Mouse (Mus musculus): Measurements from ENCODE around the gene Gm10645. TPM values are rescaled to one million over a fixed set of nuclear protein-coding genes. Genes with fewer than 3 reads are reported as not detected.
A peak's percentile ranks its signal among the peaks of the same experiment; 100 is the strongest.

Gene Gm10645
- 0.56 and 0.72 TPM in 2 replicates for polyA plus RNA-seq (2014; fragmentation: Nextera tagmentation; extraction: Ambion mirVana)

DNA sequence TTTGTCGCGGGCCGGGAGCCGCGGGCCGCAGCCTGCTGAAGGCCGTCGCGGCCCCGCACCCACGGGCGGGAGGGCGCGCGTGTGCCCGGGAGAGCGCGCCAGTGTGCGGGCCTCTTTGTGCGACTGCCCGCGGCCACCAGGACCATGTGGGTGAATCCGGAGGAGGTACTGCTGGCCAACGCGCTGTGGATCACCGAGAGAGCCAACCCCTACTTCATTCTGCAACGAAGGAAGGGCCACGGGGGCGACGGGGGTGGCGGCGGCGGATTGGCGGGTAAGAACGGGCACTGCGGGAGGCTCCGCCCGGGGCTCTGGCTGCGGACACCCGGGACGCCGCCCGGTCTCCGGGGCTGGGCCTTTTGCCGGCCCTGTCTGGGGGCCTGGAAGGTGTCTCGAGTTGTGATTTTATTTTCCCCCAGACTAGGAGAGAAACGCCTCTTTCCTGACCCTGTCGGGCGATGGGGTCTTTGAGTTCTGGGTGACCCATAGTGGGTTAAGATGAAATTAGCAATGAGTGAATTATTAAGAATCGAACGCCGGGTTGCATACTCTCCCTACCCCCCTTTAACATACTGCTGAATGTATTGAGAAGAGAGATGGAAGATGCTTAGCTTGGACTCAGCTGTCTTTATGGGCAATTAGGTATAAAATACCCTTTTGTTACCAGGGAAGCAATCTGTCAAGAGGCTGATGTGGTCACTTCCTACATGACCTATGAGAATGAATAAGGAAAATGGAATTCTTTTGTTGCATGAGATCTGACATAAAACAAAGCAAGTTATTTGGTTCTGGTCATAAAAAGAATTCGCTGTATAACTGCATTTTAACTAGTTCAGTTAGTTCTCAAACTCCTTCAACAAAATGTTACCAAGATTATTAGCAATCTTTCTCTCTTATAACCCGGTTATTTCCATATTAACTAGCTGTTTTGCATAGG is at the start of gene Gm10645:
Gene Gm10645, minus strand, starts transcription at position 240 of the 937 bp plus-strand sequence.
- Histone ChIP-seq H3K27ac (ENCODE audit: low read depth, low read length) (peak within 1 kb of the TSS; percentile 43), H3K27me3 (ENCODE audit: control insufficient read depth, insufficient read depth, low read length) (peaks cover 4% of the 10 kb centered on the region; the same call in 1 of the 2 replicates), H3K4me1 (ENCODE audit: control insufficient read depth, insufficient read depth, low read length) (peaks cover 4% of the 10 kb centered on the region; the same call in 1 of the 2 replicates), H3K4me3 (ENCODE audit: low read depth, low read length) (peak within 1 kb of the TSS; percentile 66), H3K4me2 (peak within 1 kb of the TSS; percentile 93), H3K36me3 (ENCODE audit: control insufficient read depth, insufficient read depth, low read length) (no peaks in the 10 kb centered on the region), H3K9me3 (replicated peaks; ENCODE audit: control insufficient read depth, low read length) (no peaks in the 10 kb centered on the region), H3K9ac (ENCODE audit: low read depth, low read length) (peak within 1 kb of the TSS; percentile 78)
- 3% methylated on average over 54 of the region's 54 CpGs for WGBS (ENCODE audit: insufficient replicate concordance)
- peak; percentile 66 for ATAC-seq (replicated peaks; ENCODE audit: insufficient number of reproducible peaks, low FRiP score, low TSS enrichment)

DNA sequence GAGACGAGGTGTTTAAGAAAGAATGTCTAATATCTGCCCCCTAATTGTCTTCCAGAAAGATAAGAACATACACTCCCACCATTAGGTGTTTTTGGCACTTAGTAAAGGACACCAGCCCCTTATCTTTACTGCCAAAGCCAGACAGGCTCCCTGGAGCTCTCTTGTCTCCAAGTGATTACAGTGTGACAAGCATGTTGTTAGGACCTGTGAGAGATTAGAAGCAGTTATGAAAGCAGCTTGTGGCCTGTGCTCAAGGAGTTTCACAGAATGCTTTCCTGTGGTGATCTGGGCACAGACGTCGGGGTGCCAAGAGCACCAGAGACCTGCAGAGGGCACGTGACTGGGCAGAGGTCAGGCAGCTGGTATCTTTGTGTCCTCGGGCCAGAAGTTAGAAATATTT is 49.1 kb upstream of the Gm10645 start:
- ATAC-seq (replicated peaks; ENCODE audit: insufficient number of reproducible peaks, low FRiP score, low TSS enrichment), result peak; percentile 87
- H3K27me3 ChIP-seq (ENCODE audit: control insufficient read depth, insufficient read depth, low read length), result no peaks in the 10 kb centered on the region
- H3K4me2 ChIP-seq, result peak overlapping the region; percentile 39

DNA sequence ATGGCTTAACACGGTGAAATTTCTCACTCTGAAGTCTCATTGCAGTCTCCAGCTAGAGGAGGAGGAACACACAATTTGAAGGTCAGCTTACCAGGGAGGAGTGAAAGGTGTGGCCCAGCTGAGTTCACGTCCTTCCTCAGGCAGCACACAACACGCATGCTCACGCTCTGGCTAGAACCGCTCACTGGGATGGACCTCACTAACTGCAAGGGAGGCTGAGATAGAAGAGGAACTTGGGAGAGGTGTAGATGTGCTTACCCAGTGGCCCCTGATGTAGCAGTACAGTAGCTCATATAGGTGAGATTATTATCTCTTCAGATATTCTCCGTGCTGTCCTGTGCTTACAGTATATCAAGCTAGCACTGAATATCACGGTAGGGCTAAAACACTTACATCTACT is 44.7 kb upstream of the Gm10645 start:
- no peak overlapping the region for H3K4me2 ChIP-seq
- ATAC-seq (replicated peaks; ENCODE audit: insufficient number of reproducible peaks, low FRiP score, low TSS enrichment), result no peak
- no peaks in the 10 kb centered on the region for H3K27me3 ChIP-seq (ENCODE audit: control insufficient read depth, insufficient read depth, low read length)
- WGBS (ENCODE audit: insufficient replicate concordance), result 90% methylated on average over 7 of the region's 7 CpGs
- no peak overlapping the region for H3K27ac ChIP-seq (ENCODE audit: low read depth, low read length)
- H3K9me3 ChIP-seq (replicated peaks; ENCODE audit: control insufficient read depth, low read length), result no peaks in the 10 kb centered on the region
- H3K4me1 ChIP-seq (ENCODE audit: control insufficient read depth, insufficient read depth, low read length), result peaks cover 14% of the 10 kb centered on the region
- no peaks in the 10 kb centered on the region for H3K36me3 ChIP-seq (ENCODE audit: control insufficient read depth, insufficient read depth, low read length)
- no peak overlapping the region for H3K4me3 ChIP-seq (ENCODE audit: low read depth, low read length)
- H3K9ac ChIP-seq (ENCODE audit: low read depth, low read length), result no peak overlapping the region

More for the DNA sequence above, 49.1 kb upstream of the Gm10645 start:
- H3K27ac ChIP-seq (ENCODE audit: low read depth, low read length), result peak overlapping the region; percentile 89
- H3K9ac ChIP-seq (ENCODE audit: low read depth, low read length), result 0 out of 2 replicates have a peak overlapping the region, but pooled peaks have one; percentile 16
- no peaks in the 10 kb centered on the region for H3K36me3 ChIP-seq (ENCODE audit: control insufficient read depth, insufficient read depth, low read length)
- H3K9me3 ChIP-seq (replicated peaks; ENCODE audit: control insufficient read depth, low read length), result no peaks in the 10 kb centered on the region
- 0 out of 2 replicates have a peak overlapping the region, but pooled peaks have one; percentile 5 for H3K4me3 ChIP-seq (ENCODE audit: low read depth, low read length)
- H3K4me1 ChIP-seq (ENCODE audit: control insufficient read depth, insufficient read depth, low read length), result peaks cover 16% of the 10 kb centered on the region
- 7% methylated on average over 5 of the region's 5 CpGs for WGBS (ENCODE audit: insufficient replicate concordance)

DNA sequence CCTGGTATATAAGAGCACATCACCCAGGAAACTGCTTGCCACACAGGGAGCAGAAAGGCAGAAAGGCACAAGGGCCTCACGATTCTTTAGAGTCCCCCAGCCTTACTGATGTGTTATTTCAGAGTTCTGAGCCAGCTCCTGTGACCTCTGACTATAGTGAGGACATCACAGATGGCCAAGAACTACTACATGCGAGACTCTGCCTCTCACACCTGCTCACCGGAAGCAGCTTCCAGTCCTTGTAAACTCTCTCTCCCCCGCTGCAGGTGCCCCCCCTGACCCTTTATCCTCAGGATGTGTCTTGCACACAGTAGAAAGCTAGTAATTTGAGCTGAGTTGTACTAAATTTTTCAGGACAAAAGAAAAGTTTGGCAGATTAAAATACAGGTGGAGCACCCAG is 43.6 kb upstream of the Gm10645 start:
- no peaks in the 10 kb centered on the region for H3K36me3 ChIP-seq (ENCODE audit: control insufficient read depth, insufficient read depth, low read length)
- no peak for ATAC-seq (replicated peaks; ENCODE audit: insufficient number of reproducible peaks, low FRiP score, low TSS enrichment)
- WGBS (ENCODE audit: insufficient replicate concordance), result 79% methylated on average over 4 of the region's 4 CpGs

DNA sequence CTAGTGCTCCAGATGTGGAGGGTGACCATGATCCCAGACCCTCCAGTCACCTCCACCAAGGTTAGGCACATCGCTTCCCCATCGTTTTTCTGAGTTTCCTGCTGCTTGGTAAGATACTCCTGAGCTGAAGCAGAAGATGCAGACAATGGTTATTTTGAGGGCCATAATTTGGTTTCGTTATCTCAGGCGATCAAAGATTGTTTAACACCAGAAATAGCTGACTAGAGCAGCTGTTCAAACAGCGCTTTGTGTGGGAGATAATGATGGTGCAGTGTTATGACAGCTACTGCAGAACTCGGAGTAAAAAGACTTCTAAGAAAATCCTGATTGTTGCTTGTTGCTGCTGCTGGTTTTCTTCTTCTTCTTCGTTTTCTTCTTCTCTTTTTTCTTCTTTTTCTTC is 39.9 kb upstream of the Gm10645 start:
- WGBS (ENCODE audit: insufficient replicate concordance), result 63% methylated on average over 7 of the region's 7 CpGs
- H3K9ac ChIP-seq (ENCODE audit: low read depth, low read length), result no peak overlapping the region
- H3K27ac ChIP-seq (ENCODE audit: low read depth, low read length), result no peak overlapping the region
- no peak overlapping the region for H3K4me3 ChIP-seq (ENCODE audit: low read depth, low read length)
- ATAC-seq (replicated peaks; ENCODE audit: insufficient number of reproducible peaks, low FRiP score, low TSS enrichment), result no peak
- H3K36me3 ChIP-seq (ENCODE audit: control insufficient read depth, insufficient read depth, low read length), result no peaks in the 10 kb centered on the region
- no peaks in the 10 kb centered on the region for H3K27me3 ChIP-seq (ENCODE audit: control insufficient read depth, insufficient read depth, low read length)
- no peak overlapping the region for H3K4me2 ChIP-seq
- no peaks in the 10 kb centered on the region for H3K9me3 ChIP-seq (replicated peaks; ENCODE audit: control insufficient read depth, low read length)
- peaks cover 4% of the 10 kb centered on the region; the same call in 1 of the 2 replicates for H3K4me1 ChIP-seq (ENCODE audit: control insufficient read depth, insufficient read depth, low read length)

More for the DNA sequence above, 43.6 kb upstream of the Gm10645 start:
- Histone ChIP-seq H3K4me1 (ENCODE audit: control insufficient read depth, insufficient read depth, low read length) (peaks cover 4% of the 10 kb centered on the region), H3K4me3 (ENCODE audit: low read depth, low read length) (no peak overlapping the region), H3K4me2 (no peak overlapping the region), H3K27ac (ENCODE audit: low read depth, low read length) (no peak overlapping the region), H3K9ac (ENCODE audit: low read depth, low read length) (no peak overlapping the region), H3K27me3 (ENCODE audit: control insufficient read depth, insufficient read depth, low read length) (no peaks in the 10 kb centered on the region), H3K9me3 (replicated peaks; ENCODE audit: control insufficient read depth, low read length) (no peaks in the 10 kb centered on the region)

DNA sequence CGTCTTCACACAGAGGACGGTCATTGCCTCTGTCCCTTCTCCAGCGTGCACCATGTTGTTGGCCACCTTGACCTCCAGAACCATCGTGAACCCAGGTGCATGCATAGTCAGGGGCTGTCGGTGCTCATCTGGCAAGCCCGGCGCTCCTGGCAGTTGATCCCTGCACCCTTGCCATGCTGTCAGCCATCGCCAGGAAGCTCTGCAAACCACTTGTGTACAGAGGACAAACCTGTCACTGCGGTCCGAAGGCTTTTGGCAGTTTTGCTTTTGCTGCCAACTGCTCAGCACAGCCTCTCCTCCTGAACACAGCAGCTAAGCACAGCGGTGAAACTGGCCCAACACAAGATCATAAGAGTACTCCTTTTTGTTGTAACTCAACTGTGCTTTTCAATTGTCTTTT is 37.0 kb upstream of the Gm10645 start:
- Histone ChIP-seq H3K36me3 (ENCODE audit: control insufficient read depth, insufficient read depth, low read length) (no peaks in the 10 kb centered on the region), H3K27me3 (ENCODE audit: control insufficient read depth, insufficient read depth, low read length) (no peaks in the 10 kb centered on the region), H3K9ac (ENCODE audit: low read depth, low read length) (no peak overlapping the region), H3K27ac (ENCODE audit: low read depth, low read length) (no peak overlapping the region), H3K9me3 (replicated peaks; ENCODE audit: control insufficient read depth, low read length) (no peaks in the 10 kb centered on the region), H3K4me1 (ENCODE audit: control insufficient read depth, insufficient read depth, low read length) (peaks cover 11% of the 10 kb centered on the region), H3K4me2 (no peak overlapping the region), H3K4me3 (ENCODE audit: low read depth, low read length) (no peak overlapping the region)
- 86% methylated on average over 11 of the region's 11 CpGs for WGBS (ENCODE audit: insufficient replicate concordance)
- ATAC-seq (replicated peaks; ENCODE audit: insufficient number of reproducible peaks, low FRiP score, low TSS enrichment), result no peak

DNA sequence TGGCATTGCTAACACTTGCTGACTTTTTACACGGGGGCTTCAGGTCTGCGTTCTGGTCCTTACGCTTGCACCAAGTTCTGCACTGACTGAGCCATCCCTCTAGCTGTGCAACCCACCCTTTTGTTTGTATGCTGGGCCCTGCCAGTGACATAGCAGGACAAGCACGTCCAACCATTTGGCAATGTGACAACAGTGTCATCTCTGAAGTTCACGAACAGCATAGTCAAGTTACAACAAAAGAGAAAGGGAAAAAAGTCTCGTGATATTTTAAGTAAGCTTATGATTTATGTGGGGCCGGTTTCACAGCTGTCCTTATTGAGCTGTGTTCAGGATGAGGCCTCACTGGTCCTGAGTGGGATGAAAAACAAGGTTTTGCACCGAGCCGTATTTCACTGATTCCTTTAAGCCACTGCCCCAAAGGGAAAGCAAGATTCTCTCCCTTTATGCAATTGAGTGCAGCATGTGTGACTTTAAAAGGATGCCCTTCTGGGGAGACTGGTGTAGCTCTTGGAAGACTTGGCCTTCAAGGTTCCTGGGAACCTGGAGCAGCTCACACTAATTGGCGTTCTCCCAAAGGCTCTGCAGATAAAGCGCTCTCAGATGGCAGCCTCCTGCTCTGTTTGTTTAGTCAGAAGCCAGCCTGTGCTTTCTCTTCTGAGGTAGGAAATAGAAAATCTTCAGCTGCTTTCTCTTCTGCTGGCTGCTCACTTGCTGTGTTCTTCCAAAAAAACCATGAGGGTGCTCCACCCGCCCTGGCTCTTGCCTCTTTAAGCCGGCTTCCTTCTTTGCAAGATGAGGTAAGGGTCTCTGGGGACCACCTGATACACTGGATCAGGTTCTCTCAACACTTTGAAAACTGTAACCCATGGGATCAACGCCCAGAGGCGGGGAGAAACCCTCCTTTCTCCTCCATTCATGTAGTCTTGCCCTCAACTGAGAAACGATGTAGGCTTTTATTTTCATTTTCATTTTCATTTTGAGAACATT is 34.5 kb upstream of the Gm10645 start:
- H3K27me3 ChIP-seq (ENCODE audit: control insufficient read depth, insufficient read depth, low read length), result no peaks in the 10 kb centered on the region
- H3K4me3 ChIP-seq (ENCODE audit: low read depth, low read length), result no peak overlapping the region
- WGBS (ENCODE audit: insufficient replicate concordance), result 65% methylated on average over 16 of the region's 16 CpGs
- H3K9ac ChIP-seq (ENCODE audit: low read depth, low read length), result no peak overlapping the region
- H3K9me3 ChIP-seq (replicated peaks; ENCODE audit: control insufficient read depth, low read length), result no peaks in the 10 kb centered on the region
- H3K4me1 ChIP-seq (ENCODE audit: control insufficient read depth, insufficient read depth, low read length), result peaks cover 8% of the 10 kb centered on the region; the same call in 1 of the 2 replicates
- H3K27ac ChIP-seq (ENCODE audit: low read depth, low read length), result no peak overlapping the region
- no peaks in the 10 kb centered on the region for H3K36me3 ChIP-seq (ENCODE audit: control insufficient read depth, insufficient read depth, low read length)
- no peak overlapping the region for H3K4me2 ChIP-seq
- ATAC-seq (replicated peaks; ENCODE audit: insufficient number of reproducible peaks, low FRiP score, low TSS enrichment), result no peak

DNA sequence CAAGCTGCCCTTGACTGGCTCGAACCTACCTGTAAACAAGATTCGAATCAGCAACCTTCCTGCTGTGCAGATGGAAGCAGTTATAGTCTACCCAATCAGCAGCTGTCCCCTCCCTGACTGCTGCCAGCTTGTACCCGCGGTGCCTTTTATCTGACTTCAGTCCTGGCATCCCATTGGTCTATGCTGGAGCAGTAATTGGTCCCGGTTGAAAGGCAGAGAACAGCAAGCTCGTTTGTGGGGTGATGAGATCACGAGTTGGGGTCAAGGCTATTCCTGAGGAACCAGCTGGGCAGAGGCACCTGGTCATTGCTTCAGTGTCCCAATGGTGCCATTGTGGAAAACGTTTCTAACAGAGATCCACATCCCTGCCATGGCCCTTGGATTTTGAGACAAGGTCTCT is 33.7 kb upstream of the Gm10645 start:
- Histone ChIP-seq H3K4me2 (no peak overlapping the region), H3K4me3 (ENCODE audit: low read depth, low read length) (no peak overlapping the region), H3K4me1 (ENCODE audit: control insufficient read depth, insufficient read depth, low read length) (peaks cover 8% of the 10 kb centered on the region; the same call in 1 of the 2 replicates), H3K27ac (ENCODE audit: low read depth, low read length) (no peak overlapping the region), H3K9ac (ENCODE audit: low read depth, low read length) (no peak overlapping the region), H3K9me3 (replicated peaks; ENCODE audit: control insufficient read depth, low read length) (no peaks in the 10 kb centered on the region), H3K36me3 (ENCODE audit: control insufficient read depth, insufficient read depth, low read length) (no peaks in the 10 kb centered on the region), H3K27me3 (ENCODE audit: control insufficient read depth, insufficient read depth, low read length) (no peaks in the 10 kb centered on the region)
- no peak for ATAC-seq (replicated peaks; ENCODE audit: insufficient number of reproducible peaks, low FRiP score, low TSS enrichment)
- 67% methylated on average over 8 of the region's 8 CpGs for WGBS (ENCODE audit: insufficient replicate concordance)

All from heart, embryonic 11.5 days (tissue).